Mouse (Mus musculus): ENCODE measurements around the gene Arhgap33.
"Not testable (repeated sequence)": the region's sequence is repeated elsewhere in the genome, so short reads cannot be mapped to it uniquely, and the experiment has no call there.

Arhgap33 gene

GRCm38 (mm10) chr7:30553021-30553589 lies 18.2 kb upstream of the Arhgap33 start:
- peak; percentile 59 for DNase-seq (ENCODE audit: low read depth, low spot score)

GRCm38 (mm10) chr7:30552102-30553020 lies 17.5 kb upstream of the Arhgap33 start, which contains the start of the genes Hspb6 and Proser3:
Gene Hspb6, plus strand, starts transcription at chr7:30552178.
Gene Proser3, minus strand, starts transcription at chr7:30552299.
- peak; percentile 100 for DNase-seq (ENCODE audit: low read depth, low spot score)

- no peak for DNase-seq (ENCODE audit: low read depth, low spot score)
Observed at GRCm38 (mm10) chr7:30551445-30552101, 16.7 kb upstream of the Arhgap33 start.

- DNase-seq (ENCODE audit: low read depth, low spot score), result no peak
Observed at GRCm38 (mm10) chr7:30550603-30551002, 15.7 kb upstream of the Arhgap33 start.

GRCm38 (mm10) chr7:30549880-30550279 lies 15.0 kb upstream of the Arhgap33 start:
- no peak for DNase-seq (ENCODE audit: low read depth, low spot score)

- no peak for DNase-seq (ENCODE audit: low read depth, low spot score)
Observed at GRCm38 (mm10) chr7:30544327-30544726, 9.5 kb upstream of the Arhgap33 start.

- DNase-seq (ENCODE audit: low read depth, low spot score), result no peak
Observed at GRCm38 (mm10) chr7:30540572-30540971, 5.7 kb upstream of the Arhgap33 start.

- peak; percentile 54 for DNase-seq (ENCODE audit: low read depth, low spot score)
Observed at GRCm38 (mm10) chr7:30533941-30534632, 773 bp downstream of the Arhgap33 start.

- peak; percentile 78 for DNase-seq (ENCODE audit: low read depth, low spot score)
Observed at GRCm38 (mm10) chr7:30532931-30533330, 1.9 kb downstream of the Arhgap33 start.

- peak; percentile 92 for DNase-seq (ENCODE audit: low read depth, low spot score)
Observed at GRCm38 (mm10) chr7:30531291-30531815, 3.5 kb downstream of the Arhgap33 start.

- DNase-seq (ENCODE audit: low read depth, low spot score), result no peak
Observed at GRCm38 (mm10) chr7:30526981-30527380, 7.9 kb downstream of the Arhgap33 start.

GRCm38 (mm10) chr7:30526399-30526798 lies 8.5 kb downstream of the Arhgap33 start:
- DNase-seq (ENCODE audit: low read depth, low spot score), result no peak

GRCm38 (mm10) chr7:30525954-30526353 lies 8.9 kb downstream of the Arhgap33 start:
- DNase-seq (ENCODE audit: low read depth, low spot score), result peak; percentile 45

GRCm38 (mm10) chr7:30524487-30524886 lies 10.4 kb downstream of the Arhgap33 start:
- no peak for DNase-seq (ENCODE audit: low read depth, low spot score)

GRCm38 (mm10) chr7:30522871-30523270 lies 12.0 kb downstream of the Arhgap33 start:
- DNase-seq (ENCODE audit: low read depth, low spot score), result no peak

GRCm38 (mm10) chr7:30520856-30521255 lies 14.0 kb downstream of the Arhgap33 start:
- peak; percentile 59 for DNase-seq (ENCODE audit: low read depth, low spot score)

GRCm38 (mm10) chr7:30520396-30520795 lies 14.5 kb downstream of the Arhgap33 start:
- no peak for DNase-seq (ENCODE audit: low read depth, low spot score)

GRCm38 (mm10) chr7:30518325-30518724 lies 16.5 kb downstream of the Arhgap33 start:
- no peak for DNase-seq (ENCODE audit: low read depth, low spot score)

GRCm38 (mm10) chr7:30515003-30515760 lies 19.7 kb downstream of the Arhgap33 start:
- no peak for DNase-seq (ENCODE audit: low read depth, low spot score)

GRCm38 (mm10) chr7:30508061-30508460 lies 26.8 kb downstream of the Arhgap33 start:
- DNase-seq (ENCODE audit: low read depth, low spot score), result no peak

- not testable (repeated sequence) for DNase-seq (ENCODE audit: low read depth, low spot score)
Observed at GRCm38 (mm10) chr7:30501159-30501558, 33.7 kb downstream of the Arhgap33 start.
